Mouse (Mus musculus): ENCODE measurements at regions not wholly inside any gene's neighbourhood (a gene's known extent, or its start where the extent isn't known, plus 50 kb on each side); places are given as distances from the start of the nearest gene placed in this dataset.

GRCm38 (mm10) chr8:102845362-102845761 lies 59.9 kb upstream of the Cdh11 start:
- intact Hi-C loops (cut with DNase I) = no loop called here
- no peak for DNase-seq (ENCODE audit: extremely low spot score in 1 of 2, low spot score in 2 of 2)

- DNase-seq (ENCODE audit: extremely low spot score in 1 of 2, low spot score in 2 of 2) = no peak
- intact Hi-C loops (cut with DNase I) = no loop called here
Measured at GRCm38 (mm10) chr8:102860021-102860420, 74.6 kb upstream of the Cdh11 start.

DNA sequence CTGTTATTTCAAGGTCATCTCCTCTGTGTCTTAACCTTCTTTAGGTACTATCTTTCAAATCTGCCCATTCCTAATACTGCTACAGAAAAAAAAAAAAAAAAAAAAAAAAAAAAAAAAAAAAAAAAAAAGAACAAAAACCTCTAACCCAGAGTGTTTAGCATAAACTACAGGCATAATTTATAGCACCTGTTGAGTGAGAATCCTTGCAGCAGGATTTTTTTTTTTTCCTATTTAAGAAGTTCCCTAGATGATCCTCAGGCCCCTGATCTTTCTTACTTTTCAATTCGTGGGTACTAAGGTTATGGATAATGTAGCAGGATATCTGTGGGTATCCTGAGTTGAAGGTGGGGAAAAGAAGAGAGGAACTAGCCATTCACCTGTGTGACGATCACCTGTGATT lies 114.1 kb upstream of the Cdh11 start:
- intact Hi-C loops (cut with DNase I) = no loop called here
- DNase-seq (ENCODE audit: extremely low spot score in 1 of 2, low spot score in 2 of 2) = no peak

- DNase-seq (ENCODE audit: extremely low spot score in 1 of 2, low spot score in 2 of 2) = no peak
- intact Hi-C loops (cut with DNase I) = no loop called here
Measured at GRCm38 (mm10) chr8:102900662-102901061, 115.2 kb upstream of the Cdh11 start.

GRCm38 (mm10) chr8:102907444-102907843 lies 122.0 kb upstream of the Cdh11 start:
- intact Hi-C loops (cut with DNase I) = no loop called here
- no peak for DNase-seq (ENCODE audit: extremely low spot score in 1 of 2, low spot score in 2 of 2)

DNA sequence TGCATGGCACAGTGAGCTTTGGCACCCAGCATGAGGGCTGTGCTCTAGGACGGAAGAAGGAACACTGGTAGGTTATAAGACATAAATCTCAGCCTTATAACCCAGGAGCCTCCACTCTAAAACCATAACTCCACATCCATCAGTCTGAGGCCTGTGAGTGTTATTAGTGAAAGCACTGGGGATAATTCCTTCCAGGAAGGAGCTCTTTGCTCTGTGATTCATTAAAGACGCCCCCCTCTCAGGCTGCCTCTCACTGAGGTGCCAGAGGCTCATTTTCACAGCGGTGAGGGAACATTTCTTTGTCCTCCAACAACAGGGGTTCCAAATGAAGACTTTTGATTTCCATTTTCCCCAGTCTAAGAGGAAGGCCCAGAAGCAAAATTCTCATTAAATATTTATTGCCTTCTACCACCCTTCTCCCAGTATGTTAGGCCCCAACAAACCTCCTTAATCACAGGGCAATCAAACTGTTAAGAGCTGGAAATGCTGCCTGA lies 145.9 kb upstream of the Cdh11 start:
- intact Hi-C loops (cut with DNase I) = no loop called here
- DNase-seq (ENCODE audit: extremely low spot score in 1 of 2, low spot score in 2 of 2) = no peak

- DNase-seq (ENCODE audit: extremely low spot score in 1 of 2, low spot score in 2 of 2) = no peak
- intact Hi-C loops (cut with DNase I) = no loop called here
Measured at GRCm38 (mm10) chr8:102938771-102939170, 153.3 kb upstream of the Cdh11 start.

GRCm38 (mm10) chr8:102945546-102945945 lies 160.1 kb upstream of the Cdh11 start:
- intact Hi-C loops (cut with DNase I) = no loop called here
- DNase-seq (ENCODE audit: extremely low spot score in 1 of 2, low spot score in 2 of 2) = no peak

- intact Hi-C loops (cut with DNase I) = no loop called here
- DNase-seq (ENCODE audit: extremely low spot score in 1 of 2, low spot score in 2 of 2) = peak in 1 of 2 experiments; percentile 15
Measured at GRCm38 (mm10) chr8:102978161-102978581, 192.7 kb upstream of the Cdh11 start.

GRCm38 (mm10) chr8:102983220-102983909 lies 197.9 kb upstream of the Cdh11 start:
- intact Hi-C loops (cut with DNase I) = no loop called here

GRCm38 (mm10) chr8:102983910-102984225 lies 198.4 kb upstream of the Cdh11 start:
- intact Hi-C loops (cut with DNase I) = no loop called here
- no peak for DNase-seq (ENCODE audit: extremely low spot score in 1 of 2, low spot score in 2 of 2)

More at GRCm38 (mm10) chr8:102983220-102983909, 197.9 kb upstream of the Cdh11 start:
- no peak for DNase-seq (ENCODE audit: extremely low spot score in 1 of 2, low spot score in 2 of 2)

- intact Hi-C loops (cut with DNase I) = no loop called here
- DNase-seq (ENCODE audit: extremely low spot score in 1 of 2, low spot score in 2 of 2) = no peak
Measured at GRCm38 (mm10) chr8:103007284-103007984, 222.0 kb upstream of the Cdh11 start.

- intact Hi-C loops (cut with DNase I) = no loop called here
- peak; percentile 15 to 30 for DNase-seq (ENCODE audit: extremely low spot score in 1 of 2, low spot score in 2 of 2)
Measured at GRCm38 (mm10) chr8:103019121-103019520, 233.7 kb upstream of the Cdh11 start.

DNA sequence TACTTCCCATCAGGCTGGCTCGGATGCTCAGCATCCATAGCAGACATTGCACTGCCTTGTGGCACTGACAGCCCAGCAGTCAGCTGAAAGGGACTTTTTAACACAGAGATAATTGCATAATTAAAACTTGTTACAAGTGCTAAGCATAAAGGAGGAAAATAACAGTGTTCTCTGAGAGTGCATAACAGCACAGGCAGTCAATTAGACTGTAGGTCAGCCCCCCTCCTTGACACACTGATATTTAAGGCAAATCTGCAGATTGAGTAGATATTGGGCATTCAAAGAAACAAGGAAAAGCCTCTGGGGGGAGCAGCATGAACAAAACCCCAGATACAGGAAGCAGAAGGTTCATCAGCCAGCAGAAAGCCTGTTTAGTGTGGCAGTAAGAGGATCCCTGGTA lies 237.8 kb upstream of the Cdh11 start:
- intact Hi-C loops (cut with DNase I) = no loop called here
- DNase-seq (ENCODE audit: extremely low spot score in 1 of 2, low spot score in 2 of 2) = no peak

DNA sequence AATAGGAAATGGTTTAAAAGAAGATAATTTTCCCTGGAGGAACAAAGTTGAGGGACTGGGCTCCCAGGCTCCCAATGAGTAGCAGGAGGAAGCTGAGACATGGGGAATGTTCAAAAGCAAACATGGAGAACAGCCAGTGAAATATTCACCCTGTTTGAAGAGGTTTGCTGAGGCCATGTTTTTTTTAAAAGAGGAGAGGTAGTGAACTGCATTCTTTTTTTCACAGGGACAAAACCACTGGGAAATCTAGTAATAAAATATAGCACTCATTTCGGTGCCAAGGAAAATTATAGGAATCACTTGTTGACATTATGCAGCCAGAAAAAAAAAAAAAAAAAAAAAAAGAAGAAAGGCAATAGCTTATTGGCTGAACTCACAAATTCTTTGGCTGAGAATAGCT lies 246.3 kb upstream of the Cdh11 start:
- no peak for DNase-seq (ENCODE audit: extremely low spot score in 1 of 2, low spot score in 2 of 2)
- intact Hi-C loops (cut with DNase I) = no loop called here

DNA sequence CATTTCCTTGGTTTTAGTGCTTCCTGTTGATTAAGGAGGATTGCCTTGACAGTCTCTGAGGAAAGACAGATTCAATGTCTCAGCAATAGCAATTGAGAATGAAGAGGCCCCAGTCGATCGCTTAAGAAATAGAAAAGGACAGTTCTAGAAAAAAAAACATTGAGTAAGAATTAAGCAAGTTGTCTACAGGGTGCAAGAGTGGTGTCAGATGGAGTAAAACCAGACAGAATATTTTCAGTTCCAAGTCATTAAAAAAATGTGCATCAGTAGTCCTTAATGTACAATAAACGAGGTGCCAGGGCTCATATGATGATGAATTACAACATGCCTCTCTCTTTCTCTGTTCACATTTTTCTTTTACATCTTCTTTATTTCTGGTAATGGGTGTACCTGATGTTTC lies 248.5 kb upstream of the Cdh11 start:
- intact Hi-C loops (cut with DNase I) = no loop called here
- DNase-seq (ENCODE audit: extremely low spot score in 1 of 2, low spot score in 2 of 2) = no peak

DNA sequence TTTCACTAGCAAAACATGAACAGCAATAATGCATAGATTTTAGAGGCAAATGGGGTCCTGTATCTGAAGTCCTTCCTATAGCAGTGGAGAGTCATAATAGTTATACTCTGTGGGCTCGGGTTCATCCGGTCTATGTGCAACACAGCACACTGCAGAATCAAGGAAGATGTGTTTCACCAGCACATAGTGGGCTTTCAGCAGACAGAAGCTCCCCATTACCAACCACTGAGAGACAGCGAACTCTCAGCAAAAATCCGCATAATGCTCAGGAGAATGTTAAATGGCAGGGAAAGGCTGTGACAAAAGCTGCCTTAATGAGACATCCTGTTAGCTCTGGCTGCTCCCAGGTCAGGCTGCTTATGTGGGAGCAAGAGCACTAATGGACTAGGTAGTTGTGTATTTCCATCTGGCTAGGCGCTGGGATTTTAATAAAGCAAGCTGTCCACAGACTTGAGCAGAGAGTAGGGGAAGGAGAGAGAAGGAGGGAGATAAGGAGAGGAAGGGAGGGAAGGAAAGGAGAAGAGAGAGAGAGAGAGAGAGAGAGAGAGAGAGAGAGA lies 286.7 kb upstream of the Cdh11 start:
- intact Hi-C loops (cut with DNase I) = loop anchor here (10.0 kb wide), 1 partner anchor 287 kb away; the partner anchor contains the start of gene Cdh11

DNA sequence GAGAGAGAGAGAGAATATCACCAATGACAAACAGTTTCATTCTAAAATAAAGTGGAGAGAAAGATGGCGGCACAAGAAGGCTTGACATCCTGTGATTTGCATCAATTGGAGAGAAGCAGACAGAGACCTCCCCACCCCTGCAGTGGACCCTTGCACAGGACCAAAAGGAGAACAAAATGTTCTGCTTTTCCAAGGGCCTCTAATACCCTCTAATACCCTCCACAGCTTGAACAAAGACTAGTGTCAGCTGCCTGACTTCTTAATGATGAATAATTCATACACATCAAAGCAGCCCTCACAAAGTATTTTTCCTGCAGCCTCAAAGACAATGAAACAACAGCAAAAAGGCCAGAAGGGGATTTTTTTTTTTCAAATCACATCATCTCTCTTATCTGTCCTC lies 287.2 kb upstream of the Cdh11 start:
- intact Hi-C loops (cut with DNase I) = loop anchor here (10.0 kb wide), 1 partner anchor 288 kb away; the partner anchor contains the start of gene Cdh11
- no peak for DNase-seq (ENCODE audit: extremely low spot score in 1 of 2, low spot score in 2 of 2)

More for the DNA sequence above, 286.7 kb upstream of the Cdh11 start:
- DNase-seq (ENCODE audit: extremely low spot score in 1 of 2, low spot score in 2 of 2) = no peak

GRCm38 (mm10) chr8:103078559-103078958 lies 293.1 kb upstream of the Cdh11 start:
- intact Hi-C loops (cut with DNase I) = loop anchor here (10.0 kb wide), 1 partner anchor 294 kb away; the partner anchor contains the start of gene Cdh11
- DNase-seq (ENCODE audit: extremely low spot score in 1 of 2, low spot score in 2 of 2) = no peak

GRCm38 (mm10) chr8:103086956-103087482 lies 301.6 kb upstream of the Cdh11 start:
- DNase-seq (ENCODE audit: extremely low spot score in 1 of 2, low spot score in 2 of 2) = peak in 1 of 2 experiments; percentile 33
- intact Hi-C loops (cut with DNase I) = no loop called here
